Mouse (Mus musculus) urinary bladder, postnatal 14 days (tissue): Measurements from ENCODE around the gene Kif1b.
"Not testable (repeated sequence)": the region's sequence is repeated elsewhere in the genome, so short reads cannot be mapped to it uniquely, and the experiment has no call there.

Experiments
- DNase-seq: peaks from one replicate; pipeline ENCODE4 v3.0.0; 2021; ENCODE audit warnings: low spot score

Gene Kif1b

GRCm38 (mm10) chr4:149220042-149220473 lies 87.4 kb downstream of the Kif1b start:
- DNase-seq: no peak

DNA sequence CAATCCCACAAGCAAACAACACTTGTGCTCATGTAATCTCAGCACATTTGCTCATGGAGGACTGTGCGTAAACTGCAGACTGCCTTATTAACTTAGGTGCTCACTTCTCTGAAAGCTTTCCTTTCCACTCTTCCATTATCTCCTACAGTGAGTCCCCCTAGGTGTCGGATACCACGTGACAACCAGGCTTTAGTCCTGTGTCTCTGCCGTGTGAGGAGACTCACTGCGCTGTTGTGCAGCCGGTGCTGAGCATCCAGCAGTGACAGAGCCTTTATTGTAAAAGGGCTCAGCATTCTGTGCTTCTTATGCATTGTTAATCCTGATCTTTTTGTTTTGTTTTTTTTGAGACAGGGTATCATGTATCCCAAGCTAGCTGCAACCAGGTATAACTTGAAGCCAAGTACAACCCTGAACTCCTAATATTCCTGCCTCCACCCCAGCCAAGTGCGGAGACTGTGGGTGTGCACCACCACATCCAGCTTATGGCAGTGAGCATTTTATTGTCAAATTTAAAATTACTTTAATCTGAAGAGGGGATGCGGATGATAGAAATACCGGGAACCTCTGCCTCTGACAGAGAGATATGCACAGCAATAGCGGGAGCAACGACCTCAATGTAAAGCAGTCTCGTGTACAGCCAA lies 88.0 kb downstream of the Kif1b start:
- DNase-seq: no peak

DNA sequence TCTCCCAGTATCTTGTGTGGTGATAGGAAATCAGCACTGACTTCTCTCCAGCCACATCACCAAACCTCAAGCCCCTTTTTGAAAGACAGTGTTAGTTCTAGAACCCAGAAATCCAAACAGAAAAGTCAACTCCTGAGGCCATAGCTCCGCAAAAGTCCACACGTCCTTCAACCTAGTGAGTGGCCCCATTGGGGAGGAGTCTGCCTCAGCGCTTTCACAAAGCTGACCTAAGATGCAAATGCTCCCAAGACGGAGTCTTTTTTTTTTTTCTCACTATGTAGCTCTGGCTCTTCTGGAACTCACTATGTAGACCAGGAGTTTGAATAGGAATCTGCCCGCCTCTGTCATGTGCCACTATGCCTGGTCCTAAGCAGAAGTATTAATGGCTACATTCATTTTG lies 89.0 kb downstream of the Kif1b start:
- DNase-seq: no peak

DNA sequence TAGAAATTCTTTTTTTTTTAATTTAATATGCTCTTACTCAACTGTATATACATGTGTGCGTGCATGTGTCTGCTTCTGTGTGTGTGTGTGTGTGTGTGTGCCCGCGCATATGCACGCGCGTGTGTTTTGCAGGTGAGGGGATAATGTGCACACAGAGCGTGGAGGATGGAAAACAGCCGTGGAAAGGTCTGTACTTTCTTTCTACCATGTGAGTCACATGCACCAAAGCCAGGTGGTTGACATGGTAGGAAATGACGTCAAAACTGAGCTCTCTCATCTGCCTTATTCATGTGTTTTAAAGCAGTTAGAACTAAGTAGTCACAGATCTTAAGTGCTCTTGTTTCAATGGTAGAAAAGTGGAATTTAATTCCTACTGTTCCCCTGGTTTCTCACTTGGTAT lies 91.5 kb downstream of the Kif1b start:
- DNase-seq: no peak

- DNase-seq: no peak
Observed at GRCm38 (mm10) chr4:149215397-149215796, 92.1 kb downstream of the Kif1b start.

DNA sequence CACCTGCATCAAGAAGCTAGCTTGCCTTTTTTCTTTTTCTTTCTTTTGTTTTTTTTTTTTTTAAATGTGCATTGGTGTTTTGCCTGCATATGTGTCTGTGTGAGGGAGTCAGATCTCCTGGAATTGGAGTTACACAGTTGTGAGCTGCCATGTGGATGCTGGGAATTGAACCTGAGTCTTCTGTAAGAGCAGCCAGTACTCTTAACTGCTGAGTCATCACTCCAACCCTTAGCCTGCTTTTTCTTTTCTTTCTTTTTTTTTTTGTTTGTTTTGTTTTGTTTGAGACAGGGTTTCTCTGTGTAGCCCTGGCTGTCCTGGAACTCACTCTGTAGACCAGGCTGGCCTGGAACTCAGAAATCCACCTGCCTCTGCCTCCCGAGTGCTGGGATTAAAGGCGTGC lies 93.0 kb downstream of the Kif1b start:
- not testable (repeated sequence) for DNase-seq

DNA sequence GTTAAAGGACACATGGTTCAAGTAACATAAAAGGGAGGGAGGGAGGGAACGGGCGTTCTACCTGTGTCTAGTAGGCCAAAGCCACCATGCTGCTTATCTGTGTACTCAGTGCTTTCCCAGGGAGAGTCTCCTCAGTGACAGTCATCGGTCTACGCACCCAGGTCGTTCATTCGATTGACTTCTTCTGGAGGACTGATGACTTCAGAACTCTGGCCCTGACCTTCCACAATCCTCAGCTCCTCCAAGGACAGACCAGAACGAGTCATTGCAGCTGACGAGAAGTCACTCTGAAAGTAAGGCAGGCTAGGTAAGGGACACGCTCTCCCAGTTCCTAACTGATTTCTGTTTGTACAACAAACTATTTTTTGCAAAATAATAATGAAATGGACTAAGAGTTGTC lies 94.0 kb downstream of the Kif1b start:
- DNase-seq: no peak

DNA sequence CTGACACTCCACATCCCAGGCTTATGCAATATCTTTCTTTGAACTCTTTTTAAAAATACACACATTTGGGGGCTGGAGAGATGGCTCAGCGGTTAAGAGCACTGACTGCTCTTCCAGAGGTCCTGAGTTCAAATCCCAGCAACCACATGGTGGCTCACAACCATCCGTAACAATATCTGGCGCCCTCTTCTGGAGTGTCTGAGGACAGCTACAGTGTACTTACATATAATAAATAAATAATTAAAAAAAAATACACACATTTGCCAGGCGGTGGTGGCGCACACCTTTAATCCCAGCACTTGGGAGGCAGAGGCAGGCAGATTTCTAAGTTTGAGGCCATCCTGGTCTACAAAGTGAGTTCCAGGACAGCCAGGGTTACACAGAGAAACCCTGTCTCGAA lies 96.1 kb downstream of the Kif1b start:
- peak; percentile 12 for DNase-seq

DNA sequence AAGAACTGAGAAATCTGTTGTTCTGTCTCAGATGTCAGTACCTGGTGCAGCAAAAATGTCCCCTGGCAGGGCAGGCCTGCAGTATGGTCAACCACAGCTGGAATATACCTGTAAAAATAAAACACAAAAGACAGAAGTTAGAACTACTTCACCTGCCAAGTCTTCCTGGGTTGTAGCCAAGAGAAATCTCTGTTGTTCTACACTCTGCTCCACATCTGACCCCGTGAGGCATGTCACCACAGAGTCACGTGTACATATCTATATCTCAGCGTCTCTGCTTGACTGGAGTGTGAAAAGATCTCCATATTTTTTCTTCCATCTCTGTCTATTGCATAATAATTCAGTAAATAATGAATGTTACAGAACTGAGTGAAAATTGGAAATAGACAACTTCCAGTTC lies 105.0 kb downstream of the Kif1b start:
- DNase-seq: no peak

- DNase-seq: no peak
Observed at GRCm38 (mm10) chr4:149201110-149201509, 106.4 kb downstream of the Kif1b start.

DNA sequence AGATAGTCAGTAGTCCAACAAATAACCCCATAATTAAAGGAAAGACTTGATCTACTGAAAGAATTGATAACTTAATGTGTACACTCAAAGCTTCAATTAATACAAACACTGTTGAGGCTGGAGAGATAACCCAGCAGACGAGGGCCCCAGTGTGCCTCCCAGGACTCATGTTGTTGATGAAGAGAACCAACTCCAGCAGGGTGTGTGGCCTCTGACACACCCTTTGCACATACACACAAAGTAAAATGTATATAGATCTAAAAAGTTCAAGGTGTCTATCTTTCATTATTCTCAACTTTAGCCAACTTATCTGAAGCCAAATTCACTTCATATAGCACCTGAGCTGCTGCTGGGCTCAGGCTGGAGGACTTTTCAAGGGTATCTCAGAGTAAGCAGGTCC lies 110.3 kb downstream of the Kif1b start:
- DNase-seq: no peak

GRCm38 (mm10) chr4:149191103-149191502 lies 116.4 kb downstream of the Kif1b start:
- no peak for DNase-seq

GRCm38 (mm10) chr4:149188563-149188962 lies 118.9 kb downstream of the Kif1b start:
- no peak for DNase-seq

- DNase-seq: no peak
Observed at GRCm38 (mm10) chr4:149182755-149183154, 124.7 kb downstream of the Kif1b start.

- DNase-seq: no peak
Observed at GRCm38 (mm10) chr4:149182192-149182591, 125.3 kb downstream of the Kif1b start.

- no peak for DNase-seq
Observed at GRCm38 (mm10) chr4:149179573-149179972, 127.9 kb downstream of the Kif1b start.

- no peak for DNase-seq
Observed at GRCm38 (mm10) chr4:149179160-149179559, 128.3 kb downstream of the Kif1b start.

GRCm38 (mm10) chr4:149178328-149178727 lies 129.2 kb downstream of the Kif1b start:
- no peak for DNase-seq

DNA sequence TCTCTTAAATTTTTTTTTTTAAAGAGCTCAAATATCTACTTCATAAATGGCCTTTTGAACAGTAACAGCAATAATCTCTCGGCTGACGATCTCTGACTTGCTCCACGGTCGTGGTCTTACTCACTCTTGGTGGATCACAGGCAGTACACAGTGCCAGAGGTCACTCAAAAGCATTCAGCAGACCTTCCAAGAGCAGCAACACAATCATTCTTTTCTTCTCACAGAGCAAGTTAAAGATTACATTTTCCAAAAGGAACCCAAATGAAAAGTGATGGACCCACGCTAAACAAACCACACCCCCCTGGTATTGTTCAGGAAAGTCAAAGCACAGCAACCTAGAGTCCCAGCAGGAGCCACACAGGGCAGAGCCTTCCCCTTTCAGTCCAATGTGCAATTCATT lies 130.4 kb downstream of the Kif1b start:
- no peak for DNase-seq

- DNase-seq: no peak
Observed at GRCm38 (mm10) chr4:149176645-149177044, 130.8 kb downstream of the Kif1b start.

GRCm38 (mm10) chr4:149173661-149174060 lies 133.8 kb downstream of the Kif1b start:
- DNase-seq: no peak

DNA sequence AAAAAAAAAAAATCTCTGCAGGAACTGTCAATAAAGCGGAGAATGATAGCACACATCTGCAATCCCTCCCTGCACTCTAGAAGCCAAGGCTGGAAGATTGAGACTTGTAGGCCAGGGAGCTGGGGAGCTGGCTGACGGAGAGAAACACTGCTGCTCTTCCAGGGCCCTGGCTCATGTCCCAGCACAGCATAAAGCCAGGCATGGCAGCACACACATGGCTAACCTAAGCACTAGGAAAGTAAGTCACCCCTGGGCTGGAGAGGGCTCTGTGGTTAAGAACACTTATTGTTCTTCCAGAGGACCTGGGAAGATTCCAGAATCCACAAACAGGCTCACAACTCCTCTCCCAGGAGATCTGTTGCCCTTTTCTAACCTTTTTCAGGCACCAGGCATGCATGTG lies 134.8 kb downstream of the Kif1b start:
- no peak for DNase-seq

- peak; percentile 59 for DNase-seq
Observed at GRCm38 (mm10) chr4:149172083-149172482, 135.4 kb downstream of the Kif1b start.

DNA sequence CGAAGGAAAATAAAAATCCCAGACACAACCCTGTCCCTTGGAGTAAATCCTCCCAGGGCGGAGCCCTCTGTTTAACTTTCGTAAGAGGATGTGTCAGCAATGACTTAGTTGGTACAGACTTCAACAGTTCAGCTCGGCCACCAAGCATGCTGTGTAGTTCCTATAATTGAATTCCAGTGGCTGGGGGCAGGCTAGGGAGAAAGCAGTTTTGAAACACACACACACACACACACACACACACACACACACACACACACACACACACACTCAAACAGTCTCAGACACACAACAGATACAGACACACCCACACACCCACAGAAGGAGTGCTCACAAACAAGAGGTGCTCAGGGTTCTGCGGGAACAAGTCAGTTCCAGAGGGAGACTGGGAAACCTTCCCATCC lies 135.9 kb downstream of the Kif1b start:
- DNase-seq: peak; percentile 67
